Mouse (Mus musculus) CH12.LX (cell line): ENCODE measurements around the gene Hnrnpa2b1. TPM values are rescaled to one million over a fixed set of nuclear protein-coding genes. Genes with fewer than 3 reads are reported as not detected.

ENCODE experiments used
- DNase-seq: peaks from one replicate; pipeline ENCODE4 v3.0.0-alpha.2; 2013; ENCODE audit errors: extremely low read depth
- H3K27ac ChIP-seq: 2 replicates; pipeline ENCODE4 v1.5.1; 2012; ENCODE audit warnings: low read depth, mild to moderate bottlenecking, control low read depth, moderate library complexity; ENCODE audit not compliant: insufficient read depth
- H3K27me3 ChIP-seq: replicated peaks from 2 replicates; pipeline ENCODE3; 2012; ENCODE audit warnings: inconsistent platforms
- H3K36me3 ChIP-seq, 2 experiments: replicated peaks in 1 of 2; 2 replicates each; pipeline versions ENCODE3 to v1.6.1; 2012; ENCODE audit warnings: inconsistent platforms in 1 of 2, low read length in 1 of 2, mild to moderate bottlenecking in 1 of 2, mixed read lengths in 1 of 2, moderate library complexity in 1 of 2; ENCODE audit not compliant: control insufficient read depth in 1 of 2, insufficient read depth in 1 of 2
- H3K4me1 ChIP-seq, 2 experiments: 2 replicates each; pipeline ENCODE4 v1.6.1; 2012; ENCODE audit warnings: inconsistent platforms in 1 of 2, moderate library complexity in 1 of 2; ENCODE audit not compliant: insufficient read depth in 2 of 2, control insufficient read depth in 1 of 2
- H3K4me2 ChIP-seq: 2 replicates; pipeline ENCODE4 v1.6.1; 2012; ENCODE audit warnings: low read depth, mild to moderate bottlenecking, control low read depth; ENCODE audit not compliant: poor library complexity, insufficient read depth, severe bottlenecking
- H3K4me3 ChIP-seq, 3 experiments: fragments of 150-350 bp in 1 of 3; sonication (generic) in 1 of 3; replicated peaks in 1 of 3; 2 replicates each; pipeline versions ENCODE3 to v1.5.1; 2011 to 2012; ENCODE audit warnings: low read depth in 2 of 3, low read length in 2 of 3, mild to moderate bottlenecking in 2 of 3, moderate library complexity in 2 of 3, control low read depth in 1 of 3, improper control_type of control experiment in 1 of 3, inconsistent platforms in 1 of 3, mixed read lengths in 1 of 3; ENCODE audit not compliant: poor library complexity in 1 of 3
- H3K79me2 ChIP-seq: replicated peaks from 2 replicates; pipeline ENCODE4 v1.6.1; 2012; ENCODE audit warnings: mild to moderate bottlenecking, moderate library complexity; ENCODE audit not compliant: control insufficient read depth, poor library complexity, insufficient read depth, severe bottlenecking; ENCODE audit errors: extremely low read depth
- H3K9ac ChIP-seq: 2 replicates; pipeline ENCODE4 v1.6.1; 2012; ENCODE audit warnings: low read depth, mild to moderate bottlenecking, control low read depth, moderate library complexity; ENCODE audit not compliant: insufficient read depth
- H3K9me3 ChIP-seq: replicated peaks from 2 replicates; pipeline ENCODE3; 2012; ENCODE audit warnings: low read length, inconsistent platforms, mixed read lengths
- CHD1 ChIP-seq: IDR thresholded peaks from 2 replicates; pipeline ENCODE4 v1.6.1; 2012; ENCODE audit warnings: low read depth, low read length, improper control_type of control experiment, inconsistent platforms
- HCFC1 ChIP-seq: IDR thresholded peaks from 2 replicates; pipeline ENCODE4 v1.6.1; 2012; ENCODE audit warnings: low read depth, mild to moderate bottlenecking, inconsistent platforms, low read length, improper control_type of control experiment
- MAX ChIP-seq: IDR thresholded peaks from 2 replicates; pipeline ENCODE4 v1.6.1; 2011; ENCODE audit warnings: low read length, improper control_type of control experiment
- NELFE ChIP-seq: IDR thresholded peaks from 2 replicates; pipeline ENCODE4 v1.6.1; 2011; ENCODE audit warnings: low read depth, low read length, improper control_type of control experiment
- POLR2A ChIP-seq: IDR thresholded peaks from 2 replicates; pipeline ENCODE4 v1.6.1; 2011; ENCODE audit warnings: low read depth, mild to moderate bottlenecking, improper control_type of control experiment, low read length
- POLR2AphosphoS2 ChIP-seq: IDR thresholded peaks from 2 replicates; pipeline ENCODE4 v1.6.1; 2011; ENCODE audit warnings: low read depth, low read length, improper control_type of control experiment
- USF2 ChIP-seq: conservative IDR thresholded peaks from 2 replicates; pipeline ENCODE4 v1.6.1; 2011; ENCODE audit warnings: low read depth, low read length, improper control_type of control experiment
- ZMIZ1 ChIP-seq: IDR thresholded peaks from 2 replicates; pipeline ENCODE4 v1.6.1; 2012; ENCODE audit warnings: low read depth, mild to moderate bottlenecking, inconsistent platforms, low read length, improper control_type of control experiment
- dilution Hi-C: fragments of 300-500 bp; cut with MboI; formaldehyde crosslinking; loops from 2 replicates; pipeline ENCODE4 v1.14.3; 2020; ENCODE audit warnings: low sequenced_read_pairs; ENCODE audit not compliant: extremely low pct_unique_long_range_greater_than_20kb, extremely low pct_ligation_motif_present
- in situ Hi-C: fragments of 300-500 bp; cut with MboI; formaldehyde crosslinking; loops from 3 replicates; pipeline ENCODE4 v1.14.3; 2019; ENCODE audit warnings: low sequenced_read_pairs, low pct_ligation_motif_present, low pct_unique_long_range_greater_than_20kb, mixed read lengths
- polyA plus RNA-seq: library from polyadenylated mRNA; unstranded; fragments of >175 nt; gene quantifications from 2 replicates; pipeline ENCODE4 v1.2.1, GENCODE M21; 2012; ENCODE audit warnings: low read depth; ENCODE audit not compliant: insufficient read length
- total RNA-seq, 2 experiments: library from RNA; depleted of rRNA; stranded (reverse); fragments of 300-350 nt in 1 of 2; fragments of >200 nt in 1 of 2; gene quantifications; 2 replicates each; pipeline ENCODE4 v1.2.3; 2012 to 2014

Hnrnpa2b1 gene
- total and polyA plus RNA-seq, 3 experiments, result 500 to 1,854 (median 710) TPM

- Histone ChIP-seq H3K4me2 (no peak overlapping the region), H3K79me2 (peaks cover 2% of the 10 kb centered on the region; the same call in 1 of the 2 replicates), H3K9me3 (no peaks in the 10 kb centered on the region), H3K36me3 (peaks cover 33 to 46% of the 10 kb centered on the region in 2 experiments)
- DNase-seq, result no peak
- in situ Hi-C loops (no loop called here), dilution Hi-C loops (no loop called here)
- no peak for TF ChIP-seq ZMIZ1
- TF ChIP-seq NELFE, result no peak
- TF ChIP-seq, all 38 proteins: peak for 0
- Histone ChIP-seq H3K27me3 (no peaks in the 10 kb centered on the region), H3K27ac (no peak overlapping the region), H3K9ac (no peak overlapping the region), H3K4me1 (peaks cover 0 to 10% of the 10 kb centered on the region in 2 experiments; a peak in 1 of 4 replicates), H3K4me3 (no peak overlapping the region)
Measured at GRCm38 (mm10) chr6:51457770-51458387, 11.8 kb downstream of the Hnrnpa2b1 start.

- no peak overlapping the region for H3K27ac ChIP-seq
- no peak for DNase-seq
- in situ Hi-C loops, result no loop called here
- dilution Hi-C loops, result no loop called here
- peaks cover 0 to 8% of the 10 kb centered on the region in 2 experiments; a peak in 1 of 4 replicates for H3K4me1 ChIP-seq
- H3K9me3 ChIP-seq, result no peaks in the 10 kb centered on the region
- peaks cover 32 to 43% of the 10 kb centered on the region in 2 experiments for H3K36me3 ChIP-seq
- H3K4me2 ChIP-seq, result no peak overlapping the region
- peaks cover under 1% of the 10 kb centered on the region; the same call in 1 of the 2 replicates for H3K79me2 ChIP-seq
- no peak for TF ChIP-seq MAX
- no peak for TF ChIP-seq POLR2AphosphoS2
- TF ChIP-seq CHD1, result no peak
- no peak for TF ChIP-seq USF2
- no peak overlapping the region for H3K4me3 ChIP-seq
- no peak overlapping the region for H3K9ac ChIP-seq
- H3K27me3 ChIP-seq, result no peaks in the 10 kb centered on the region
Measured at GRCm38 (mm10) chr6:51457283-51457682, 12.4 kb downstream of the Hnrnpa2b1 start.

GRCm38 (mm10) chr6:51456198-51456597 is 13.5 kb downstream of the Hnrnpa2b1 start:
- no peaks in the 10 kb centered on the region for H3K27me3 ChIP-seq
- no peak for DNase-seq
- no peak overlapping the region for H3K27ac ChIP-seq
- H3K9ac ChIP-seq, result no peak overlapping the region
- in situ Hi-C loops (no loop called here), dilution Hi-C loops (no loop called here)
- no peaks in the 10 kb centered on the region for H3K79me2 ChIP-seq
- H3K4me3 ChIP-seq, result no peak overlapping the region
- H3K4me2 ChIP-seq, result no peak overlapping the region
- TF ChIP-seq POLR2A (0 out of 2 replicates have a peak, but pooled peaks have one; percentile 10), HCFC1 (no peak)
- H3K9me3 ChIP-seq, result no peaks in the 10 kb centered on the region
- no peaks in the 10 kb centered on the region for H3K4me1 ChIP-seq
- peaks cover 24 to 32% of the 10 kb centered on the region in 2 experiments for H3K36me3 ChIP-seq
